Mouse (Mus musculus): ENCODE results near the gene Dcbld1.

DNA sequence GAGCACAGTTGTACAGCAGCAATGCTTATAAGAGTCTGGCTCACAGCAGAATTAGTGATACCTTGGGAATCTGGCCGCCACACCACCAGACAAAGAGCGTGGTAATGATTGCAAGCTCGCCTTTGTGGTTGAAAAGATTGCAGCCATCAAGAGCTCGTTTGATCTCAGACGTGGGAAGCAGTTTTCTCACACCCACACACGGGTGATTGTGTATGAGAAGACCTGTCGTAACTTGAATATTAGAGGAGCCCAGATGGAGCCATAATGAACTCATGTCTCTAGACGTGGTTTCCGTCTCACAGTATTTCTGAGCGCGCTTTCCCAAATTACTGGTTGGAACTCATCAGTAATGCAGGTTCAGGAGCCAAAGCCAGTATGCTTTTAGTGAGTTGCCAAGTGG, 20.0 kb downstream of the Dcbld1 start:
- no peak for TF ChIP-seq EP300 (IDR thresholded peaks at IDR 0.05; ENCODE audit: insufficient read depth, low read depth, low read length)
- TF ChIP-seq POLR2A (IDR thresholded peaks at IDR 0.05; ENCODE audit: insufficient read depth, low read depth, low read length): no peak
- TF ChIP-seq CTCF (IDR thresholded peaks at IDR 0.05): no peak

Data from heart, adult 2 months (tissue).